11 mouse cellular contexts compared by ENCODE assay signal in the genomic region with DNA sequence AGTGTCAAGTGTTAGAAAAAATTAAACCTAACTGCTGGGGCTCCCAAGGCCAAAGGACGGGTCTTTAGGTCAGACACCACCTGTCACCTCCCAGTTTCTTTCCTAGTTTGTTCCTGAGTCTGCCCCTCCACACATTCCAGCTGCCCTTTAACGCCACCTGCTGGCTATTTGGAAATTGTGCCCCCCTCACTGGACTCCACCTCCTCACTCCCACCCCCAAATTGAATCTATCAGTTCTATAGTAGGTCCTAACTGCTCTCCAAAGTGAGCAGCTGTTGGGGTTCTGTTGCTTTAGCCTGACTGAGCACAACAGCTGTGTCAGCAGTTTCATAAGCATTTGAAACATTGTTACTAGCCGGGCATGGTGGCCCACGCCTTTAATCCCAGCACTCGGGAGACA.
DNase-seq lines count a peak whose midpoint lies in the region.
"Had no signal": no experiment of that assay in that cellular context is flagged by ENCODE, and none has a peak within 500 bp of the region (broad histone marks: within the 10 kb centered on the region; RNA-seq: fewer than 3 reads in every experiment).

No protein-coding gene starts in this region.

- no peak overlapping the region for H3K27ac ChIP-seq in embryonic facial prominence, embryonic 10.5 days (replicated peaks)
- H3K27ac ChIP-seq: hindbrain, embryonic 14.5 days; limb, embryonic 13.5 days; midbrain, embryonic 15.5 days had no signal

- no peak overlapping the region for H3K4me3 ChIP-seq in embryonic facial prominence, embryonic 10.5 days
- H3K4me3 ChIP-seq: limb, embryonic 13.5 days; midbrain, embryonic 15.5 days had no signal

- DNase-seq in kidney, adult 18-20 months = peak; percentile 7
- no peak for DNase-seq in kidney, postnatal 10 days
- DNase-seq in retina, postnatal 1 day = peak; percentile 21
- DNase-seq in retina, embryonic 14.5 days (ENCODE audit: low spot score) = no peak
- peak; percentile 56 for DNase-seq in embryonic facial prominence, embryonic 10.5 days (ENCODE audit: low spot score)
- no peak for DNase-seq in thymus, postnatal 25 days
- DNase-seq in right cerebral cortex, postnatal 4 days = no peak
- DNase-seq: cerebellum, adult 9-10 months had no signal

- H3K27me3 ChIP-seq in embryonic facial prominence, embryonic 10.5 days (replicated peaks; ENCODE audit: low read depth, poor library complexity, severe bottlenecking) = no peaks in the 10 kb centered on the region
- H3K27me3 ChIP-seq: limb, embryonic 13.5 days; midbrain, embryonic 15.5 days had no signal

- no peaks in the 10 kb centered on the region for H3K9me3 ChIP-seq in embryonic facial prominence, embryonic 10.5 days
- H3K9me3 ChIP-seq: limb, embryonic 13.5 days; midbrain, embryonic 15.5 days had no signal

- H3K4me1 ChIP-seq in embryonic facial prominence, embryonic 10.5 days = peaks cover 6% of the 10 kb centered on the region; the same call in 1 of the 2 replicates
- H3K4me1 ChIP-seq: limb, embryonic 13.5 days; midbrain, embryonic 15.5 days had no signal

- WGBS in embryonic facial prominence, embryonic 10.5 days = 63% methylated on average over 5 of the region's 5 CpGs

- peaks cover 34% of the 10 kb centered on the region for H3K36me3 ChIP-seq in embryonic facial prominence, embryonic 10.5 days (replicated peaks)
- H3K36me3 ChIP-seq: midbrain, embryonic 15.5 days had no signal

Comparison
In these comparisons a context has a peak if more than half of its experiments do, and no peak if none do; other contexts are left out.
1. DNase-seq: peak in kidney, adult 18-20 months (single experiment), retina, postnatal 1 day (single experiment) and embryonic facial prominence, embryonic 10.5 days (single experiment); none in kidney, postnatal 10 days (single experiment), retina, embryonic 14.5 days (single experiment), thymus, postnatal 25 days (single experiment) and right cerebral cortex, postnatal 4 days (single experiment).